22 mouse cellular contexts compared by ENCODE assay signal in genomic region chr1:59405370-59405769, GRCm38 (mm10).
DNase-seq lines count a peak whose midpoint lies in the region; ATAC-seq and TF ChIP-seq lines count a peak whose summit lies in the region.
"Had no signal": no experiment of that assay in that cellular context is flagged by ENCODE, and none has a peak within 500 bp of the region (broad histone marks: within the 10 kb centered on the region; RNA-seq: fewer than 3 reads in every experiment).

No protein-coding gene starts in this region.

- intact Hi-C loops in left cerebral cortex, postnatal 4 days (cut with DNase I) = no loop called here
- intact Hi-C loops in left cerebral cortex, postnatal 36 days (cut with DNase I) = no loop called here

- no peaks in the 10 kb centered on the region; the same call in 1 of the 2 replicates for H3K4me1 ChIP-seq in forebrain, embryonic 15.5 days
- no peaks in the 10 kb centered on the region for H3K4me1 ChIP-seq in forebrain, embryonic 11.5 days (replicated peaks; ENCODE audit: control insufficient read depth, insufficient read depth, low read length)
- H3K4me1 ChIP-seq in kidney, embryonic 14.5 days (ENCODE audit: control insufficient read depth, insufficient read depth, low read length) = no peaks in the 10 kb centered on the region
- H3K4me1 ChIP-seq: megakaryocyte, embryonic 14.5 days; stomach, embryonic 15.5 days had no signal

- no peak overlapping the region for H3K9ac ChIP-seq in forebrain, embryonic 15.5 days (replicated peaks)
- H3K9ac ChIP-seq in forebrain, embryonic 11.5 days (ENCODE audit: low read length) = no peak overlapping the region
- no peak overlapping the region for H3K9ac ChIP-seq in kidney, embryonic 14.5 days (ENCODE audit: low read depth, low read length)
- H3K9ac ChIP-seq: stomach, embryonic 15.5 days had no signal

- no peak overlapping the region for H3K4me2 ChIP-seq in forebrain, embryonic 15.5 days (replicated peaks)
- H3K4me2 ChIP-seq in forebrain, embryonic 11.5 days (ENCODE audit: low read depth, low read length, severe bottlenecking) = no peak overlapping the region
- peak overlapping the region; percentile 54 for H3K4me2 ChIP-seq in myocyte (ENCODE audit: low read depth)
- H3K4me2 ChIP-seq in kidney, embryonic 14.5 days (replicated peaks; ENCODE audit: low read depth, low read length) = no peak overlapping the region
- H3K4me2 ChIP-seq: liver, embryonic 11.5 days; stomach, embryonic 15.5 days had no signal

- no peak for TF ChIP-seq POLR2A in myocyte (IDR thresholded peaks at IDR 0.05; ENCODE audit: insufficient read length, low read depth)

- H3K27me3 ChIP-seq in forebrain, embryonic 15.5 days = no peaks in the 10 kb centered on the region
- H3K27me3 ChIP-seq in forebrain, embryonic 11.5 days (ENCODE audit: control insufficient read depth, insufficient read depth, low read length) = no peaks in the 10 kb centered on the region
- no peaks in the 10 kb centered on the region for H3K27me3 ChIP-seq in myocyte (ENCODE audit: control insufficient read depth, insufficient read depth, insufficient read length)
- no peaks in the 10 kb centered on the region for H3K27me3 ChIP-seq in kidney, embryonic 14.5 days (ENCODE audit: control insufficient read depth, insufficient read depth, low read length)
- H3K27me3 ChIP-seq: stomach, embryonic 15.5 days had no signal

- H3K79me2 ChIP-seq in myocyte (ENCODE audit: control insufficient read depth, insufficient read depth) = no peaks in the 10 kb centered on the region

- H3K27ac ChIP-seq in forebrain, embryonic 15.5 days (replicated peaks) = peak overlapping the region; percentile 19; the same call in 1 of the 2 replicates
- no peak overlapping the region for H3K27ac ChIP-seq in forebrain, embryonic 11.5 days (ENCODE audit: low read depth, low read length)
- H3K27ac ChIP-seq in kidney, embryonic 14.5 days (ENCODE audit: low read depth, low read length) = no peak overlapping the region
- H3K27ac ChIP-seq: stomach, embryonic 15.5 days had no signal

- no peak for ATAC-seq in forebrain, embryonic 15.5 days (replicated peaks)
- no peak for ATAC-seq in forebrain, embryonic 11.5 days (replicated peaks; ENCODE audit: low FRiP score)
- no peak for ATAC-seq in kidney, embryonic 14.5 days (ENCODE audit: low FRiP score, low TSS enrichment)
- ATAC-seq: activated CD4-positive, CD25-positive, alpha-beta regulatory T cell, adult 4 months; inflammation-experienced regulatory T-cells, adult 6 months had no signal

- H3K9me3 ChIP-seq in forebrain, embryonic 15.5 days = no peaks in the 10 kb centered on the region
- H3K9me3 ChIP-seq in forebrain, embryonic 11.5 days (ENCODE audit: control insufficient read depth, low read length) = no peaks in the 10 kb centered on the region
- H3K9me3 ChIP-seq in kidney, embryonic 14.5 days (ENCODE audit: control insufficient read depth, low read length) = no peaks in the 10 kb centered on the region
- H3K9me3 ChIP-seq: G1E; megakaryocyte, embryonic 14.5 days; stomach, embryonic 15.5 days had no signal

- H3K4me3 ChIP-seq in forebrain, embryonic 15.5 days = no peak overlapping the region
- H3K4me3 ChIP-seq in forebrain, embryonic 11.5 days (ENCODE audit: low read depth, low read length) = no peak overlapping the region
- H3K4me3 ChIP-seq in myocyte = no peak overlapping the region
- no peak overlapping the region for H3K4me3 ChIP-seq in kidney, embryonic 14.5 days (ENCODE audit: low read length)
- H3K4me3 ChIP-seq: megakaryocyte, embryonic 14.5 days; stomach, embryonic 15.5 days had no signal

- 74% methylated on average over 8 of the region's 8 CpGs for WGBS in forebrain, embryonic 15.5 days
- WGBS in forebrain, embryonic 11.5 days = 85% methylated on average over 8 of the region's 8 CpGs
- 78% methylated on average over 8 of the region's 8 CpGs for WGBS in kidney, embryonic 14.5 days

- H3K36me3 ChIP-seq in forebrain, embryonic 15.5 days = no peaks in the 10 kb centered on the region
- no peaks in the 10 kb centered on the region for H3K36me3 ChIP-seq in forebrain, embryonic 11.5 days (ENCODE audit: control insufficient read depth, insufficient read depth, low read length)
- H3K36me3 ChIP-seq in myocyte (ENCODE audit: control insufficient read depth, insufficient read depth) = no peaks in the 10 kb centered on the region
- H3K36me3 ChIP-seq in kidney, embryonic 14.5 days (ENCODE audit: control insufficient read depth, insufficient read depth, low read length) = no peaks in the 10 kb centered on the region
- H3K36me3 ChIP-seq: G1E; stomach, embryonic 15.5 days had no signal

- DNase-seq in forebrain, embryonic 11.5 days (ENCODE audit: low spot score) = no peak
- peak; percentile 53 for DNase-seq in left cerebral cortex, postnatal 4 days
- no peak for DNase-seq in left cerebral cortex, postnatal 36 days (ENCODE audit: low spot score in 2 of 2)
- peak; percentile 75 to 79 for DNase-seq in cerebellum, postnatal 10 days
- no peak for DNase-seq in kidney, postnatal 4 days
- DNase-seq: adrenal gland, postnatal 10 days; gastrocnemius, postnatal 10 days; heart, adult 18-20 months; heart, postnatal 4 days; kidney, adult 2 months; kidney, postnatal 25 days; lung, adult 18-20 months; thymus, adult 18-20 months had no signal

- no peak overlapping the region for H3ac ChIP-seq in myocyte (ENCODE audit: control insufficient read depth, insufficient read length)

TF ChIP-seq in myocyte, 11 proteins besides CTCF, POLR2A, EP300 and RAD21:
- peak in 1 of 3 experiments; percentile 35 for TF ChIP-seq MYOG (IDR thresholded peaks at IDR 0.05; ENCODE audit: control insufficient read depth in 1 of 3, insufficient read depth in 1 of 3, insufficient read length in 2 of 3, low read depth in 2 of 3)
- no peak for TF ChIP-seq REST (IDR thresholded peaks at IDR 0.05; ENCODE audit: insufficient read depth, insufficient read length)
- TF ChIP-seq MYOD1 (IDR thresholded peaks at IDR 0.05; ENCODE audit: control insufficient read depth in 1 of 3, insufficient read length in 2 of 3, low read depth in 2 of 3) = peak in 1 of 3 experiments; percentile 48
- no peak for TF ChIP-seq MAX (IDR thresholded peaks at IDR 0.05; ENCODE audit: low read depth)
TF ChIP-seq in myocyte: peak in this region for 2.

Comparison
In these comparisons a context has a peak if more than half of its experiments do, and no peak if none do; other contexts are left out.
1. DNase-seq: peak in left cerebral cortex, postnatal 4 days (single experiment) and cerebellum, postnatal 10 days (2 of 2); none in forebrain, embryonic 11.5 days (single experiment), left cerebral cortex, postnatal 36 days (0 of 2) and kidney, postnatal 4 days (0 of 2).